Mouse (Mus musculus) MEL (cell line): ENCODE measurements around the gene Gtpbp8. TPM values are rescaled to one million over a fixed set of nuclear protein-coding genes. Genes with fewer than 3 reads are reported as not detected.
A peak's percentile ranks its signal among the peaks of the same experiment; 100 is the strongest.

Experiments used
- DNase-seq: peaks from one replicate; pipeline ENCODE4 v3.0.0; 2011; ENCODE audit warnings: low read depth, low spot score
- H3K27ac ChIP-seq: 2 replicates; pipeline ENCODE4 v1.5.1; 2012; ENCODE audit warnings: low read depth, mild to moderate bottlenecking, control low read depth, low read length, moderate library complexity; ENCODE audit not compliant: control insufficient read depth
- H3K27me3 ChIP-seq, 2 experiments: fragments of 150-350 bp in 1 of 2; sonication (generic) in 1 of 2; 2 replicates each; pipeline ENCODE4 v1.6.1; 2012; ENCODE audit warnings: low read length in 2 of 2, mild to moderate bottlenecking in 2 of 2, improper control_type of control experiment in 1 of 2, moderate library complexity in 1 of 2; ENCODE audit not compliant: insufficient read depth in 2 of 2, control insufficient read depth in 1 of 2
- H3K36me3 ChIP-seq, 2 experiments: 2 replicates each; pipeline ENCODE4 v1.6.1; 2012 to 2014; ENCODE audit warnings: low read length in 2 of 2, improper control_type of control experiment in 1 of 2, inconsistent platforms in 1 of 2, mild to moderate bottlenecking in 1 of 2; ENCODE audit not compliant: insufficient read depth in 2 of 2, control insufficient read depth in 1 of 2
- H3K4me1 ChIP-seq, 2 experiments: fragments of 150-350 bp in 1 of 2; sonication (generic) in 1 of 2; 2 replicates each; pipeline ENCODE4 v1.6.1; 2012; ENCODE audit warnings: low read length in 2 of 2, improper control_type of control experiment in 1 of 2, mild to moderate bottlenecking in 1 of 2; ENCODE audit not compliant: insufficient read depth in 2 of 2, control insufficient read depth in 1 of 2
- H3K4me3 ChIP-seq, 2 experiments: fragments of 150-350 bp in 1 of 2; sonication (generic) in 1 of 2; 2 replicates each; pipeline ENCODE4 v1.5.1; 2012; ENCODE audit warnings: low read depth in 2 of 2, low read length in 2 of 2, mild to moderate bottlenecking in 2 of 2, moderate library complexity in 2 of 2, control low read depth in 1 of 2, improper control_type of control experiment in 1 of 2; ENCODE audit not compliant: control insufficient read depth in 1 of 2, insufficient read depth in 1 of 2
- H3K79me2 ChIP-seq: 2 replicates; pipeline ENCODE4 v1.6.1; 2012; ENCODE audit warnings: mild to moderate bottlenecking, low read length, moderate library complexity; ENCODE audit not compliant: control insufficient read depth, poor library complexity, insufficient read depth
- H3K9ac ChIP-seq: 2 replicates; pipeline ENCODE4 v1.6.1; 2012; ENCODE audit warnings: low read depth, mild to moderate bottlenecking, control low read depth, low read length, moderate library complexity; ENCODE audit not compliant: control insufficient read depth, poor library complexity, severe bottlenecking
- H3K9me3 ChIP-seq: fragments of 150-350 bp; sonication (generic); replicated peaks from 2 replicates; pipeline ENCODE4 v1.6.1; 2012; ENCODE audit warnings: mild to moderate bottlenecking, low read length, improper control_type of control experiment, moderate library complexity; ENCODE audit not compliant: insufficient read depth
- BHLHE40 ChIP-seq: IDR thresholded peaks from 2 replicates; pipeline ENCODE4 v1.6.1; 2012; ENCODE audit warnings: low read depth, mild to moderate bottlenecking, inconsistent platforms, low read length, improper control_type of control experiment, borderline replicate concordance
- CHD1 ChIP-seq: IDR thresholded peaks from 2 replicates; pipeline ENCODE4 v1.6.1; 2012; ENCODE audit warnings: low read depth, mild to moderate bottlenecking, inconsistent platforms, low read length, improper control_type of control experiment
- CHD2 ChIP-seq: IDR thresholded peaks from 2 replicates; pipeline ENCODE4 v1.6.1; 2011; ENCODE audit warnings: low read length, improper control_type of control experiment
- CTCF ChIP-seq, 3 experiments: IDR thresholded peaks in 2 of 3; conservative IDR thresholded peaks in 1 of 3; 2 replicates each; pipeline ENCODE4 v1.5.1; 2011 to 2012; ENCODE audit warnings: low read length in 3 of 3, low read depth in 2 of 3, mild to moderate bottlenecking in 2 of 3, improper control_type of control experiment in 1 of 3, inconsistent platforms in 1 of 3, mixed read lengths in 1 of 3, moderate library complexity in 1 of 3; ENCODE audit not compliant: control insufficient read depth in 1 of 3, insufficient read depth in 1 of 3, poor library complexity in 1 of 3, severe bottlenecking in 1 of 3
- ELF1 ChIP-seq: IDR thresholded peaks from 2 replicates; pipeline ENCODE4 v1.6.1; 2014; ENCODE audit warnings: low read depth, mild to moderate bottlenecking, inconsistent platforms, low read length, improper control_type of control experiment, moderate library complexity
- EP300 ChIP-seq, 2 experiments: IDR thresholded peaks; 2 replicates each; pipeline ENCODE4 v1.6.1; 2011; ENCODE audit warnings: improper control_type of control experiment in 2 of 2, low read length in 2 of 2, low read depth in 1 of 2, mild to moderate bottlenecking in 1 of 2
- ETS1 ChIP-seq: IDR thresholded peaks from 2 replicates; pipeline ENCODE4 v1.6.1; 2012; ENCODE audit warnings: low read depth, mild to moderate bottlenecking, inconsistent platforms, low read length, improper control_type of control experiment, moderate library complexity
- GATA1 ChIP-seq: IDR thresholded peaks from 2 replicates; pipeline ENCODE4 v1.6.1; 2011; ENCODE audit warnings: low read depth, low read length, improper control_type of control experiment
- JUND ChIP-seq: IDR thresholded peaks from 2 replicates; pipeline ENCODE4 v1.6.1; 2011; ENCODE audit warnings: low read depth, mild to moderate bottlenecking, improper control_type of control experiment, low read length
- MAX ChIP-seq: IDR thresholded peaks from 2 replicates; pipeline ENCODE4 v1.6.1; 2011; ENCODE audit warnings: low read length, improper control_type of control experiment
- MAZ ChIP-seq: IDR thresholded peaks from 2 replicates; pipeline ENCODE4 v1.6.1; 2012; ENCODE audit warnings: low read depth, mild to moderate bottlenecking, inconsistent platforms, low read length, improper control_type of control experiment
- MXI1 ChIP-seq: IDR thresholded peaks from 2 replicates; pipeline ENCODE4 v1.6.1; 2011; ENCODE audit warnings: mild to moderate bottlenecking, low read depth, low read length, improper control_type of control experiment
- MYC ChIP-seq: IDR thresholded peaks from 2 replicates; pipeline ENCODE4 v1.6.1; 2011; ENCODE audit warnings: low read depth, mild to moderate bottlenecking, low read length, improper control_type of control experiment, moderate library complexity
- POLR2A ChIP-seq, 2 experiments: IDR thresholded peaks; 2 replicates each; pipeline ENCODE4 v1.6.1; 2011 to 2012; ENCODE audit warnings: low read length in 2 of 2, mild to moderate bottlenecking in 2 of 2, control low read depth in 1 of 2, improper control_type of control experiment in 1 of 2, low read depth in 1 of 2, moderate library complexity in 1 of 2; ENCODE audit not compliant: control insufficient read depth in 1 of 2, insufficient read depth in 1 of 2, poor library complexity in 1 of 2
- RCOR1 ChIP-seq: IDR thresholded peaks from 2 replicates; pipeline ENCODE4 v1.6.1; 2012; ENCODE audit warnings: low read depth, mild to moderate bottlenecking, inconsistent platforms, low read length, improper control_type of control experiment
- SIN3A ChIP-seq: IDR thresholded peaks from 2 replicates; pipeline ENCODE4 v1.6.1; 2012; ENCODE audit warnings: low read length, improper control_type of control experiment, inconsistent platforms
- TAL1 ChIP-seq: IDR thresholded peaks from 2 replicates; pipeline ENCODE4 v1.6.1; 2012; ENCODE audit warnings: mild to moderate bottlenecking, inconsistent platforms, low read length, moderate library complexity, mixed read lengths
- TBP ChIP-seq: IDR thresholded peaks from 2 replicates; pipeline ENCODE4 v1.8.0; 2011; ENCODE audit warnings: low read depth, low read length, improper control_type of control experiment
- TCF12 ChIP-seq: IDR thresholded peaks from 2 replicates; pipeline ENCODE4 v1.6.1; 2014; ENCODE audit warnings: low read depth, mild to moderate bottlenecking, inconsistent platforms, low read length, improper control_type of control experiment, moderate library complexity
- USF1 ChIP-seq: IDR thresholded peaks from 2 replicates; pipeline ENCODE4 v1.6.1; 2014; ENCODE audit warnings: low read depth, mild to moderate bottlenecking, inconsistent platforms, low read length, improper control_type of control experiment, moderate library complexity
- USF2 ChIP-seq, 2 experiments: IDR thresholded peaks; 2 replicates each; pipeline ENCODE4 v1.6.1; 2011 to 2012; ENCODE audit warnings: improper control_type of control experiment in 2 of 2, low read length in 2 of 2, borderline replicate concordance in 1 of 2, inconsistent platforms in 1 of 2, low read depth in 1 of 2, mild to moderate bottlenecking in 1 of 2; ENCODE audit not compliant: insufficient read depth in 1 of 2
- ZMIZ1 ChIP-seq: IDR thresholded peaks from 2 replicates; pipeline ENCODE4 v1.6.1; 2012; ENCODE audit warnings: low read depth, mild to moderate bottlenecking, inconsistent platforms, low read length, improper control_type of control experiment, moderate library complexity
- ZNF384 ChIP-seq: IDR thresholded peaks from 2 replicates; pipeline ENCODE4 v1.6.1; 2012; ENCODE audit warnings: low read depth, mild to moderate bottlenecking, inconsistent platforms, low read length, improper control_type of control experiment
- polyA plus RNA-seq, 2 experiments: library from polyadenylated mRNA; stranded (reverse) in 1 of 2; unstranded in 1 of 2; fragments of >175 nt in 1 of 2; fragments of >200 nt in 1 of 2; gene quantifications; 2 replicates each; pipeline versions ENCODE4 v1.2.1 to v1.2.4; 2012; ENCODE audit warnings: low replicate concordance in 2 of 2, low read depth in 1 of 2; ENCODE audit not compliant: insufficient read length in 2 of 2, insufficient read depth in 1 of 2, missing spikeins in 1 of 2
- total RNA-seq: library from RNA; depleted of rRNA; stranded (reverse); fragments of 300-350 nt; gene quantifications from 2 replicates; pipeline ENCODE4 v1.2.3, GENCODE M21; 2012

The Gtpbp8 gene
- total and polyA plus RNA-seq, 3 experiments: 10.7 to 14.4 TPM; not detected in 1

- TF ChIP-seq MAX (peak; percentile 58), CHD1 (no peak), JUND (no peak)
Measured at GRCm38 (mm10) chr16:44778538-44779147, 32.5 kb upstream of the Gtpbp8 start (continued).

GRCm38 (mm10) chr16:44774201-44774600, 28.0 kb upstream of the Gtpbp8 start:
- H3K79me2 ChIP-seq: no peaks in the 10 kb centered on the region
- peak overlapping the region; percentile 62 for H3K27ac ChIP-seq
- peaks cover 0 to 27% of the 10 kb centered on the region in 2 experiments; a peak in 2 of 4 replicates for H3K36me3 ChIP-seq
- TF ChIP-seq CHD1: no peak
- TF ChIP-seq ELF1: no peak
- no peak for TF ChIP-seq POLR2A (IDR thresholded peaks at IDR 0.05; ENCODE audit: control insufficient read depth in 1 of 2, insufficient read depth in 1 of 2, low read depth in 1 of 2, low read length in 2 of 2, poor library complexity in 1 of 2)
- TF ChIP-seq CHD2: no peak
- no peak for TF ChIP-seq ZMIZ1
- TF ChIP-seq USF1: no peak
- TF ChIP-seq MAZ: no peak
- no peak for TF ChIP-seq SIN3A
- TF ChIP-seq MYC: no peak
- TF ChIP-seq USF2 (IDR thresholded peaks at IDR 0.05; ENCODE audit: borderline replicate concordance in 1 of 2, insufficient read depth in 1 of 2, low read depth in 1 of 2, low read length in 2 of 2): no peak
- H3K9me3 ChIP-seq: no peaks in the 10 kb centered on the region
- no peak overlapping the region for H3K4me3 ChIP-seq
- peaks cover 8 to 14% of the 10 kb centered on the region in 2 experiments for H3K4me1 ChIP-seq
- DNase-seq: no peak
- H3K9ac ChIP-seq: no peak overlapping the region
- no peaks in the 10 kb centered on the region for H3K27me3 ChIP-seq

GRCm38 (mm10) chr16:44773673-44774072, 27.5 kb upstream of the Gtpbp8 start:
- H3K9me3 ChIP-seq: no peaks in the 10 kb centered on the region
- peaks cover 8 to 16% of the 10 kb centered on the region in 2 experiments for H3K4me1 ChIP-seq
- peak overlapping the region; percentile 4; the same call in 1 of the 2 replicates for H3K9ac ChIP-seq
- H3K36me3 ChIP-seq: peaks cover 0 to 29% of the 10 kb centered on the region in 2 experiments; a peak in 2 of 4 replicates
- no peak overlapping the region for H3K4me3 ChIP-seq
- H3K79me2 ChIP-seq: no peaks in the 10 kb centered on the region
- no peaks in the 10 kb centered on the region for H3K27me3 ChIP-seq
- DNase-seq: peak; percentile 76
- H3K27ac ChIP-seq: peak overlapping the region; percentile 62
- 0 out of 2 replicates have a peak, but pooled peaks have one; percentile 21 for TF ChIP-seq SIN3A
- peak; percentile 95 for TF ChIP-seq ETS1
- peak; percentile 53 for TF ChIP-seq TAL1
- no peak for TF ChIP-seq ZNF384
- TF ChIP-seq CTCF (IDR thresholded peaks at IDR 0.05 in 2 of 3, conservative IDR thresholded peaks at IDR 0.05 in 1 of 3; ENCODE audit: control insufficient read depth in 1 of 3, insufficient read depth in 1 of 3, low read depth in 2 of 3, low read length in 3 of 3, poor library complexity in 1 of 3, severe bottlenecking in 1 of 3): no peak
- 0 out of 2 replicates have a peak, but pooled peaks have one; percentile 31 for TF ChIP-seq TBP
- TF ChIP-seq GATA1: peak; percentile 87
- TF ChIP-seq RCOR1: peak; percentile 81
- peak; percentile 66 for TF ChIP-seq TCF12
- 0 out of 2 replicates have a peak, but pooled peaks have one; percentile 6 for TF ChIP-seq BHLHE40
- TF ChIP-seq MAX: no peak
- 0 out of 2 replicates have a peak, but pooled peaks have one; percentile 6 for TF ChIP-seq MXI1
- TF ChIP-seq EP300 (IDR thresholded peaks at IDR 0.05; ENCODE audit: low read depth in 1 of 2, low read length in 2 of 2): peak; percentile 63 to 80
